Mouse (Mus musculus) layer of hippocampus, adult 11-12 months (tissue): ENCODE measurements around the gene Naa40.
A peak's percentile ranks its signal among the peaks of the same experiment; 100 is the strongest.

ENCODE experiments used
- DNase-seq: peaks from one replicate; pipeline ENCODE4 v3.0.0; 2022; ENCODE audit warnings: low spot score

Naa40 gene

DNA sequence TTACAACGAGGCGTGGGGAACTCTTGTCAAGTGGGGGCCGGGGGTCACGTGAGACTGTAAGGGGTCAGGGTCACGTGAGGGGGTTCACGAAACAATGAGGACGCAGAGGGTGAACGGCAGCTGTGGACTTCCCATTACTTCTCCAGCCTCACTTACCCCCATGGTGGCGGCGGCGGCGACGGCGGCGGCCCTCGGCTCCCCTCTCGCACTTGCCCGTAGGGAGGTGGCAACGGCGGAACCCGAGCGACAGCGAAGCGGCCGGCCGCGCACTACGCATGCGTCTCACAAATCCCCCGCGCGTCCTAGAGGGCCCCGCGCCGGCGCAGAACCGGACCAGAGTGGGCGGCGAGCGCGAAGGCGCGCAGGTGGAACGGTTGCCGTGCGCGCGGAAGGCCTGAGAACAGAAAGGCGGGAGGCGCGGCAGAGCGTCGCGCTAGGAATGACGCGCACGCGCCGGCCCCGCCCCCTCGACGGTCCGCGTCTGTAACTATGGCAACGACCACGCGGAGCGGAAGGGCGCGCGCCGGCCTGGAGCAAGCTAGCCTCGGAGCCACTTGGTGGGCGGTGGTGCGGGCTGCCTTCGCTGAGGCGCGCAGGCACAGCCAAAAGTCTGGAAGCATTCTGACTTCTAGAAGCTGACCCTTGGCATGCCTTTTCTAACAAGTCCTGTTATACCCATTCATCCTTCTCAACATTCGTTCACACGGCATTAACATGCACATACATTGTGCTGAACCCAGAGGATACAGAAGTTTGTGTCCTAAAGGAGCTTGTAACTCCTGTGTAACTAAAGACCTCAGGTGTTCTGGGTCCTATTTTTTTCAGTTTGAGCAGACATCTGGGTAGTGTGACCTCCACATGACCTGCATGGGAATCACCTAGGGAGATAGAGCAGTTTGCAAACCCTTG lies at the start of gene Naa40:
TSS of gene Naa40 (minus strand) at position 402 of the 909 bp plus-strand sequence.
- DNase-seq = peak; percentile 92

GRCm38 (mm10) chr19:7289767-7290166 lies 48.8 kb upstream of the Naa40 start:
- no peak for DNase-seq

GRCm38 (mm10) chr19:7288288-7288687 lies 47.3 kb upstream of the Naa40 start:
- DNase-seq = no peak

DNA sequence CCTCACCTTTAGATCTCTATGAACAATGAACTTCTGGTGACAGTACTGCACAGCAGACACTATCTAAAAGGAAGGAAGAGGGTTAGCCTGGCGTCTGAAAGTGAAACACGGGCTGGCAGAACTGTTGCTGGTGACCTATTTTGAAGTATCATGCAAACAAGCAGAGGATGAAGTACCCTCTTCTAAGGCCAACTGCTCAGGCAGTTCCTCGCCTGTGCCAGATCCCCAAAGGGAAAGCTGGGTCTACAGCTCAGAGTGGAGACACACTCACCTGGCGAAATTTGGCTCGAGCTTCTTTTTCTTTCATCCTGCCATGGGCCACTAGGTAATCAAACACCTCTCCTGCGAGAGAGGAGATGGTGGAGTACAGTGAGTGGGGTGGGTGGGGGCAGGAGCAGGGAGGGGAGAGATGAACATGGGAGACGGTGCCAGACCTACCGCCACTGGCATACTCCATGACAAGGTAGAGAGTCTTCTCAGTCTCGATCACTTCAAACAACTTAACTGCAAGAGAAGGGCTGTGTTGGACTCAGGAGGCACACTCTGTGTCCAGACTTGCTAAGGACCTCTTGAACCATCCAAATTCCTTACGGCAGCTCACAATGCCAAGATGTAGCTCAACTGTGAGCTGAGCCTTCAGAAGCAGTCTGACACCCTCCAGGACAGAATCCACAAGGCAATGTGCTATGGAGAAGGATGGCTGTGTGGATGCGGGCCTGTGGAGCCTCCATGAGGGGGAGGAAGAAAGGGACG lies 45.8 kb upstream of the Naa40 start:
- no peak for DNase-seq

GRCm38 (mm10) chr19:7280557-7281330 lies 39.8 kb upstream of the Naa40 start:
- DNase-seq = peak; percentile 69

DNA sequence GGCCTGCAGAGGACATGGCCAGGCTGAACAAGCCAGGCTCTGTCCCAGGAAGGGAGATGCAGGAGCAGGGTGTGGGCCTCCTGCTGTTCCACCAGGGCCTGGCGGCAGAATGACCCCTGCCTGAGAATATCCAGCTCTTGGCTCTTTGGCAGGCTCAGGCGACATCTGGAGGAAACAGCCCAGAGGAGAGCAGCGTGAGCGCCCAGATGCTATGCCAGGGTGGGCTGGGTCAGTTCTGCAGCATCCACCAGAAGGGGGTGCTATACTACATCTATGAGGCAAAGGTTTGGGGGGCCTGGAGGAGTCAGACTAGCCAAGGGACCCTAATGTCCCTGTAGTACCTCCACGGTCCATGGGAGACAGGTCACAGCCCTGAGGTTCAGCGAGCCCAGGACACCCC lies 38.1 kb upstream of the Naa40 start:
- no peak for DNase-seq

DNA sequence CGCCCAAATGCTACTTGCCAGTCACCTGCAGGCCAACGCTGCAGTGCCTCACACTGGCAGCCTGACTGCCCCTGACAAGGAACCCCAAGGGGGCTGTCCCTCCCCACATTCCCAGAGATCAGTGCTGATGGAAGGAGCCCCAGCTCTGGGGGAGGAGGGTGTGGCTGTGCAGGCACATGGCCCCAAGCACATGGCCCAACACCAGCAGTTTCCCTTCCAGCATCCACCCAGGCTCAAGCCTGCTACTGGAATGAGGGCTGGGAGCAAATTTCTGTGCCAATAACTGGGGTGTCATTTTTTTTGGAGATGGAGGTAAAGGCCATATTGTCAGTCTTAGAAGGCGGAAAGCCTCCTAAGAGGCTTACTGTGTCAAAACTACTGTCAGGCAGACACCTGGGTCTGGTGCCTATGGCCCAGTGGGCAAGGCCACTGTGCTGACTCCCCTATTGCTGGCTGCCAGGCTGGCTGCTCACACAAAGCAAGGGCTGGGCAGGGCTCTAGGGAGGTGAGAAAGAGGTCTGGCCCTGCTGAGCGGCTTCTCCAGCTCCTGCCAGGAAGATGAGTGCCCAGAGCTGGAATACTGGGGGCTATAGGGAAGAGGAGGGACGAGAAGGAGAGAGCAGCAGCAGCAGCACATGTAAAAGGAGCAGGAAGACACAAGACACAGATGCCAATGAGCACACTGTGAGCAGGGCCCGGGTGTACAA lies 37.4 kb upstream of the Naa40 start:
- DNase-seq = no peak

GRCm38 (mm10) chr19:7276796-7277195 lies 35.8 kb upstream of the Naa40 start:
- no peak for DNase-seq

DNA sequence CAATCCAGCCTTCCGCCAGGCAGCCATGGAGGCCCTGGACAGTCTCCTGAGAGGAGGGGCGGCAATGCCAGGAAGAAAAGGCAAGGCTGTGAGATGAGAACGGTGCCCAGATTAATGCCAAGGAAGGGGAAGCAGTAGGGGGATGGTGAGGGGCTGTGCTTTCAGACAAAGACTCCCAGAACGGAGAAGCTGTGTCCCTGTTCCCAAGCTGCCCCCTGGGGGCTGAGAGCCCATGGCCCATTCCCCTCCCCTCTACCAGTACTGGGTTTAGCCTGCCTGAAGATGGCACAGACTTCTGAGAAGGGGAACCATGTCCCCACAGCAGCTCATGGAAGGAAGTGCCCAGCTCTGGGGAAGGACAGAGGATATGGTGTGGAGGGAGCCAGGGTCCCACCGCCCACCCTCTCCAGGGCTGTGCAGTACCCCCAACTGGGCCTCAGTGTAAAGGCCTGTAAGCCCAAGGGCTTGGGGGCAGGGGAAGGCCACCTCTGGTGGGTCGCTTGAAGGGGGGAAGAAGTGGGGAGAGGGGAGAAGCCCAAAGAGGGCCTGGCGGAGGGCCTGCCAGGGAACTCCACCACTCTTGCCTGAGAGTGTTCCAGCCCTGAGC lies 35.2 kb upstream of the Naa40 start:
- DNase-seq = no peak

- DNase-seq = no peak
Measured at GRCm38 (mm10) chr19:7275131-7275789, 34.3 kb upstream of the Naa40 start.

DNA sequence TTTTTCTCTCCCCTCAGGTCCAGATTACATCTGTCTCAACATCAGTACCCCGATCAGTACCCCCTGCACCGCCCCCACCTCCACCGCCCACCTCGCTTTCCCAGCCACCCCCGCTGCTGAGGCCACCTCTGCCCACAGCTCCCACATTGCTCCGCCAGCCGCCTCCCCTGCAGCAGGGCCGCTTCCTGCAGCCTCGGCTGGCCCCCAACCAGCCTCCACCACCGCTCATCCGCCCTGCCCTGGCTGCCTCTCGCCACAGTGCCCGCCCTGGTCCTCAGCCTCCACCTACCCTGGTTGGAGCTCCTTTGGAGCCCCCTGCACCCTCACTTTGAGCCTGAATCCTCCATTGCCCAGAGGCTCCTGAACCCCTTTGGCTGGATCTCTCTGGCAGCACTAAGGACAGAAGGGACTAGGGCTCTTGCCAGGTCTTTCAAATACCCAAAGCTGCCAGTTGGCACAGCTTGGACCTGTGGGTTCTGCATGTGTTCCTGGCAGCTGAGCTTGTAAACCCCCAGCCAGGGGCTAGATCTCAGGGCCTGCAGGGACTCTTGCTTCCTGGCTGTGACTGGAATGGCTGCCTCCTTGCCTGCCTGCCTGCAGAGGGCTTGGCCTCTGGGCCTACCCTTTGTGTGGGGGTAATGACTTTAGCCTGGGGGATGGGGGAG lies 33.5 kb upstream of the Naa40 start:
- peak; percentile 66 for DNase-seq

DNA sequence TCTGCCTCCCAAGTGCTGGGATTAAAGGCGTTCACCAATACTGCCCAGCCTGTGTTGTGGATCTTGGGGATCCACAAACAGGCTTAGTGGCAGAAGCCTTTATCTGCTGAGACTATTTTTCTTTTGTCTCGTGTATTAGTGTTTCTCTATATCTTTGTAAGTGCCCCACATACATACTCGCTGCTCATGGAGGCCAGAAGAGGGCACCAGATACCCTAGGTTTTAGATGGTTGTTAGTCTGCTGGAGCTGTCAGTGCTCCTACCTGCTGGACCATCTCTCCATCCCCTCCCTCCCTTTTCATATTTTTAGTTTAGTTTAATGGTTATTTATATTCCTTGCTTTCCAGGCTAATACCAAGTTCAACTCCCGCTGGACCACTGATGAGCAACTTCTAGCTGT lies 32.5 kb upstream of the Naa40 start:
- DNase-seq = no peak

- DNase-seq = no peak
Measured at GRCm38 (mm10) chr19:7269290-7270044, 28.5 kb upstream of the Naa40 start.

- peak; percentile 75 for DNase-seq
Measured at GRCm38 (mm10) chr19:7268722-7269090, 27.7 kb upstream of the Naa40 start.

DNA sequence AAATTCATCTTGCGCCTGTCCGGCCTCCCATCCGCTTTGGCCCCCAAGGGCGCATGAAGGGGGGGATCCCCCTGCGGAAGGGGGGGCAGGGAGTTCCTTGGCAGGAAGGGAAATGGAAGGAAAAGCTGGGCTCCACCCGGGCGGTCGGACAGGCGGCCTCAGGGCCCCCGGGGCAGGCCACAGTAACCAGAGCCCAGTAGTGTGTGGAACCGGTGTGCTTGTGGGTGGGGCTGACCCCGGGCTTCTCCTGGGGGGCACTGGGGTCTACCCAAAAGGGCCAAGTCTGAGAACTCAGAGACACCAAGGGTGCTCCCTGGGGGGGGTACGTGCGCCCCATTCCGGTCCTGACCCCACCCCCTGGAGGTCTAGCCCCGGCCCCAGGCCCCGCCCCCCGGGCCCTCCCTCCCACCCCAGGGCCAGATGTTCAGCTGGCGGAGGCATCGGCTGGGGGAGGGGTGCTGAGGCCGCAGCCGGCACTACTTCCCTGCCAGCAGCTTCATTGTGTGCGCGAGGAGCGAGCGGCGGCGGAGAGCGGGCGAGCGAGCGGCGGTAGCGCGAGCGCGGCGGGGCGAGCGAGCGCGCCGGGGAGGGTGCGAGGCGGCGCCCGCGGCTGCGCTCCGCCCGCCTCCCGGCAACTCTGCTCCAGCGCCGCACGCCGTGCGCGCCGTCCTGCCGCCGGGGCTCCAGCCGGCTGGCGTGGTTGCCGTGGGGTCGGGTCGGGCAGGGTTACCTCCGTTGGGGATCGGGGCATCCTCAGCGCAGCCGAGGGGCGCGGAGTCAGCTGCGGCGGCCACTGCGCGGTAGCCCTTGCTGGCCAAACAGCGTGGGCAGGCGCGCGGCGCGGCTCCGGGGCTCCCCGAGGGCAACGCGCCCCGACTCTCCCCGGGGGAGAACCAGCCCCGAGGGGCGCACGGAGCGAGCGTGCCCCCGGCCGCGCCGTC lies 27.1 kb upstream of the Naa40 start:
- peak; percentile 75 for DNase-seq

DNA sequence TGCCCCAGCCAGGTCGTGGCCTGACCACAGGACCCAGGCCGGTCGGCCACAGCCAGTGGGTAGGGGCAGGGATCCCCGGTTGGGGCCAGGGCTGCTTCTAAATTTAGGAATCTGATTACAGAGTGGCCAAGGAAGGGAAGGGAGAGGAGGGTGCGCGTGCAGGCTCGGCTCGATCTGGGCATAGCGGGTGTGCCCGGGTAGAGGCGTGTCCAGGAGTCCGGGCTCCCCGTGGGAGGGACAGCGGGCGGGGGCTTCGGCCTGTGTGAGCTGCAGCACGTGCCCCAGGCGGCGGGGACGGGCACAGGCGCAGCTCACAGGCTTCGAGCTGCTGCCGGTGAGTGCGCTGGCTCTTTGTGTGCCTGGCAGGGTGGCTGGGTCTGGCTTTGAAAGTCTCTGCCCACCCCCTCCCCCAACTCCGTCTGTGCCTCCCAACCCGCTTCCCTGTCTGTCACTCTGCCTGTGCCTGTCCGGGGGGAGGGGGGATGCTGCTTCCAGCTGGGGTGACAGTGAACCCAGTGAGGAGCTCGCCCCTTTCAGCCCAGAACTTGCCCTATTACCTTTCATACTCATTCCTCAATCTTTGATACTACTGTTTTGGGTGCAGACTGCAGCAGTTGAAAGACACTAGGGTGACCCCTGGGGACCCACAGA lies 26.2 kb upstream of the Naa40 start, which contains the start of gene Rcor2:
TSS of gene Rcor2 (plus strand) at position 235 of the 651 bp plus-strand sequence.
- no peak for DNase-seq

DNA sequence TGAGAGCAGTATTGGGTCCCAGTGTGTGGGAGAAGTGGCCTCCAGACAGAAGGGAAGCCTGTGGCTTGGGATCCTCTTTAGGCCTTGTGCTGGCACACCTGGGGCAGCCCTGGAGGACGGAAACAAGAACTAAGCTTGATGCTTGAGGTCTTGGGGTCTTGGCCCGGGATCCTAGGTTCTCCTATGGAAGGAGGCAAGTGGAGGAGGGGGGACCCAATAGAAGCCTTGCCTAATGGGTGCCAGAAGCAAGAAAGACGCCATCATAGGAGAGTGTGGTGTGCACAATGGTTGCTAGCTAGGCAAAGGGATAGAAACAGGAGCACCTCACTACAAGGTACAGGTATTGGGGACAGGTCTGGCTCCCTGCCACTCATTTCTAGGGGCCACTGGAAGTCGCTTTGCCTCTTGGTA lies 25.4 kb upstream of the Naa40 start:
- DNase-seq = no peak
